Mouse (Mus musculus): ENCODE data around the gene Cped1. TPM values are rescaled to one million over a fixed set of nuclear protein-coding genes. Genes with fewer than 3 reads are reported as not detected.

Cped1 gene
- total and polyA plus RNA-seq, 3 experiments, result not detected

- no peaks in the 10 kb centered on the region for H3K27me3 ChIP-seq (ENCODE audit: control insufficient read depth in 1 of 2, insufficient read depth in 2 of 2, low read length in 2 of 2)
- TF ChIP-seq NRF1 (IDR thresholded peaks at IDR 0.05; ENCODE audit: insufficient read depth, low read depth, low read length, poor library complexity, severe bottlenecking) (no peak), KAT2A (conservative IDR thresholded peaks at IDR 0.05; ENCODE audit: low read depth, low read length) (no peak), GABPA (IDR thresholded peaks at IDR 0.05; ENCODE audit: low read depth, low read length) (no peak), E2F4 (IDR thresholded peaks at IDR 0.05; ENCODE audit: borderline replicate concordance, low read depth, low read length) (no peak), MAZ (IDR thresholded peaks at IDR 0.05; ENCODE audit: low read depth, low read length) (no peak), NELFE (IDR thresholded peaks at IDR 0.05; ENCODE audit: low read depth, low read length) (no peak), CTCF (IDR thresholded peaks at IDR 0.05 in 2 of 3, conservative IDR thresholded peaks at IDR 0.05 in 1 of 3; ENCODE audit: control insufficient read depth in 1 of 3, insufficient read depth in 1 of 3, low read depth in 2 of 3, low read length in 3 of 3, poor library complexity in 1 of 3, severe bottlenecking in 1 of 3) (no peak), USF1 (IDR thresholded peaks at IDR 0.05; ENCODE audit: low read depth, low read length) (no peak), CHD1 (IDR thresholded peaks at IDR 0.05; ENCODE audit: low read depth, low read length) (no peak), ZKSCAN1 (IDR thresholded peaks at IDR 0.05; ENCODE audit: low read depth, low read length) (no peak), ZMIZ1 (IDR thresholded peaks at IDR 0.05; ENCODE audit: low read depth, low read length) (no peak), RAD21 (IDR thresholded peaks at IDR 0.05; ENCODE audit: low read depth, low read length) (no peak), MAFK (IDR thresholded peaks at IDR 0.05; ENCODE audit: borderline replicate concordance, low read depth, low read length) (no peak)
- no peak overlapping the region for H3K4me3 ChIP-seq (ENCODE audit: control insufficient read depth in 1 of 2, insufficient read depth in 1 of 2, low read depth in 2 of 2, low read length in 2 of 2)
- H3K36me3 ChIP-seq (ENCODE audit: control insufficient read depth in 1 of 2, insufficient read depth in 2 of 2, low read length in 2 of 2), result no peaks in the 10 kb centered on the region
- H3K9me3 ChIP-seq (replicated peaks; ENCODE audit: insufficient read depth, low read length), result no peaks in the 10 kb centered on the region
- H3K27ac ChIP-seq (ENCODE audit: control insufficient read depth, low read depth, low read length), result no peak overlapping the region
- H3K4me1 ChIP-seq (ENCODE audit: control insufficient read depth in 1 of 2, insufficient read depth in 2 of 2, low read length in 2 of 2), result no peaks in the 10 kb centered on the region
- H3K9ac ChIP-seq (ENCODE audit: control insufficient read depth, low read depth, low read length, poor library complexity, severe bottlenecking), result no peak overlapping the region
- no peak for DNase-seq (ENCODE audit: low read depth, low spot score)
- no peaks in the 10 kb centered on the region for H3K79me2 ChIP-seq (ENCODE audit: control insufficient read depth, insufficient read depth, low read length, poor library complexity)
Measured at GRCm38 (mm10) chr6:21989081-21989480, 3.4 kb downstream of the Cped1 start.

- TF ChIP-seq MEF2A (IDR thresholded peaks at IDR 0.05; ENCODE audit: extremely low read depth, insufficient replicate concordance, low read depth, low read length, poor library complexity, severe bottlenecking) (no peak), ETS1 (IDR thresholded peaks at IDR 0.05; ENCODE audit: low read depth, low read length) (no peak), TBP (IDR thresholded peaks at IDR 0.05; ENCODE audit: low read depth, low read length) (no peak), E2F4 (IDR thresholded peaks at IDR 0.05; ENCODE audit: borderline replicate concordance, low read depth, low read length) (no peak), BHLHE40 (IDR thresholded peaks at IDR 0.05; ENCODE audit: borderline replicate concordance, low read depth, low read length) (no peak), CTCF (IDR thresholded peaks at IDR 0.05 in 2 of 3, conservative IDR thresholded peaks at IDR 0.05 in 1 of 3; ENCODE audit: control insufficient read depth in 1 of 3, insufficient read depth in 1 of 3, low read depth in 2 of 3, low read length in 3 of 3, poor library complexity in 1 of 3, severe bottlenecking in 1 of 3) (no peak), ZMIZ1 (IDR thresholded peaks at IDR 0.05; ENCODE audit: low read depth, low read length) (no peak), CHD1 (IDR thresholded peaks at IDR 0.05; ENCODE audit: low read depth, low read length) (no peak), CHD2 (IDR thresholded peaks at IDR 0.05; ENCODE audit: low read length) (no peak), MAX (IDR thresholded peaks at IDR 0.05; ENCODE audit: low read length) (no peak), MAZ (IDR thresholded peaks at IDR 0.05; ENCODE audit: low read depth, low read length) (no peak), HCFC1 (IDR thresholded peaks at IDR 0.05; ENCODE audit: low read depth, low read length) (no peak), MYC (IDR thresholded peaks at IDR 0.05; ENCODE audit: low read depth, low read length) (no peak), POLR2AphosphoS5 (IDR thresholded peaks at IDR 0.05; ENCODE audit: borderline replicate concordance, low read depth, low read length) (no peak), POLR2A (IDR thresholded peaks at IDR 0.05; ENCODE audit: control insufficient read depth in 1 of 2, insufficient read depth in 1 of 2, low read depth in 1 of 2, low read length in 2 of 2, poor library complexity in 1 of 2) (no peak), TCF12 (IDR thresholded peaks at IDR 0.05; ENCODE audit: low read depth, low read length) (no peak), GABPA (IDR thresholded peaks at IDR 0.05; ENCODE audit: low read depth, low read length) (no peak), TAL1 (IDR thresholded peaks at IDR 0.05; ENCODE audit: low read length) (no peak), SIN3A (IDR thresholded peaks at IDR 0.05; ENCODE audit: low read length) (no peak), ZKSCAN1 (IDR thresholded peaks at IDR 0.05; ENCODE audit: low read depth, low read length) (no peak)
- Histone ChIP-seq H3K4me1 (ENCODE audit: control insufficient read depth in 1 of 2, insufficient read depth in 2 of 2, low read length in 2 of 2) (no peaks in the 10 kb centered on the region), H3K36me3 (ENCODE audit: control insufficient read depth in 1 of 2, insufficient read depth in 2 of 2, low read length in 2 of 2) (no peaks in the 10 kb centered on the region), H3K27me3 (ENCODE audit: control insufficient read depth in 1 of 2, insufficient read depth in 2 of 2, low read length in 2 of 2) (no peaks in the 10 kb centered on the region), H3K79me2 (ENCODE audit: control insufficient read depth, insufficient read depth, low read length, poor library complexity) (no peaks in the 10 kb centered on the region), H3K9me3 (replicated peaks; ENCODE audit: insufficient read depth, low read length) (no peaks in the 10 kb centered on the region), H3K4me3 (ENCODE audit: control insufficient read depth in 1 of 2, insufficient read depth in 1 of 2, low read depth in 2 of 2, low read length in 2 of 2) (no peak overlapping the region), H3K27ac (ENCODE audit: control insufficient read depth, low read depth, low read length) (no peak overlapping the region), H3K9ac (ENCODE audit: control insufficient read depth, low read depth, low read length, poor library complexity, severe bottlenecking) (no peak overlapping the region)
- no peak for DNase-seq (ENCODE audit: low read depth, low spot score)
Measured at GRCm38 (mm10) chr6:21990181-21991135, 4.7 kb downstream of the Cped1 start.
